Mouse (Mus musculus) spleen, adult 2 months (tissue): ENCODE measurements around the gene Plekhm2.

Source experiments
- CTCF ChIP-seq: fragments of 200-500 bp; IDR thresholded peaks from 2 replicates; pipeline ENCODE4 v1.5.1; 2011; ENCODE audit warnings: mild to moderate bottlenecking, inconsistent platforms; ENCODE audit not compliant: insufficient read depth, insufficient read length, insufficient replicate concordance; ENCODE audit errors: extremely low read depth
- POLR2A ChIP-seq: fragments of 200-500 bp; IDR thresholded peaks from 2 replicates; pipeline ENCODE4 v1.6.1; 2011; ENCODE audit warnings: low read depth, low read length, inconsistent platforms

DNA sequence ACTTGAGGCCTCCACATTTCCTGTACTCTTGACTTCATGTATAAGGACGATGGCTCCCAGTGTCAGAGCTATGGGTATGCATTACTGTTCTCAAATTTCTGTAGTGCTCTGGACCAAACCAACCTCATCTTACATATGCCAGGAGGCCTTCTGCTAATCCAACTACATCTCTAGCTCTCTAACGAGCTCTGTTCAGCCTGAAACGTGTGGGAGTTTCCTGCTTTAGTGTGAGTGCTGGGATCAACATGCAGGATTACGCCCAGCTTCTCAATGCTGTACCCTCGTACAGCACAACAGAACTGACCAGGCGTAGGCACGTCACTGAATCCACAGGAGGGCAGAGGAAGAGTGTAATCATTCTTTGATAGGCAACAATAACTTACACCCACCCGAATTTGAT, 21.8 kb upstream of the Plekhm2 start:
- no peak for TF ChIP-seq CTCF
- TF ChIP-seq POLR2A, result no peak
